In the genomic region with DNA sequence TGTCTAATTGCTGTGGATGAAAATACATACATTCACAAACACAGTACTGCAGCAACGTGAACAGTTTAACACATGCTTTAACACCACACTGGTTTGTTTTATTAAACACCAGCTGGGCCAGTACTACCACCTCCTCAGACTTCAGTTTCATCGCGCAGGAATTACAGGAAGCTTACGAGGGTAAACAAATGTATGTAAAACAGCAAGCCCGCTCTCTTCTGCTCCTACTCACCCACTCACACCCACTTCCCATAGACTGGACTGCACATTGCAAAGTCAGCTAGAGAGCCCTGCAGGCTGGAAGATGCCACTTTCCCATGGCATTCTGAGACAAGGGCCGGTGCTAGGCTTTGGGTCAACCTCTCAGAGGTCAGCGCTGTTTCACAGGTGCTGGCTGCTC, we compare ENCODE assay signal across 18 mouse cellular contexts. TPM values are rescaled to one million over a fixed set of nuclear protein-coding genes. Genes with fewer than 3 reads are reported as not detected.
A peak's percentile ranks its signal among the peaks of the same experiment; 100 is the strongest.
DNase-seq lines count a peak whose midpoint lies in the region; ATAC-seq and TF ChIP-seq lines count a peak whose summit lies in the region.
"Had no signal": no experiment of that assay in that cellular context is flagged by ENCODE, and none has a peak within 500 bp of the region (broad histone marks: within the 10 kb centered on the region; RNA-seq: fewer than 3 reads in every experiment).

No protein-coding gene starts in this region.

- H3K9me3 ChIP-seq in lung, embryonic 16.5 days (ENCODE audit: control insufficient read depth, low read length), result no peaks in the 10 kb centered on the region
- H3K9me3 ChIP-seq: hindbrain, embryonic 13.5 days; limb, embryonic 13.5 days had no signal

- ATAC-seq in frontal cortex, adult (ENCODE audit: low TSS enrichment), result peak; percentile 79
- ATAC-seq in lung, embryonic 16.5 days (ENCODE audit: low read depth), result peak; percentile 26; the same call in 1 of the 2 replicates

- H3K4me1 ChIP-seq in lung, embryonic 16.5 days (replicated peaks; ENCODE audit: control insufficient read depth, insufficient read depth, low read length), result no peaks in the 10 kb centered on the region
- peaks cover 20% of the 10 kb centered on the region for H3K4me1 ChIP-seq in bone marrow, adult 2 months (ENCODE audit: control insufficient read depth, insufficient read depth, low read length)
- H3K4me1 ChIP-seq: hindbrain, embryonic 13.5 days; limb, embryonic 13.5 days had no signal

- H3K27me3 ChIP-seq in lung, embryonic 16.5 days (ENCODE audit: control insufficient read depth, insufficient read depth, low read depth, low read length), result no peaks in the 10 kb centered on the region
- H3K27me3 ChIP-seq: hindbrain, embryonic 13.5 days; limb, embryonic 13.5 days had no signal

- H3K4me3 ChIP-seq in lung, embryonic 16.5 days (ENCODE audit: low read length), result no peak overlapping the region
- H3K4me3 ChIP-seq in bone marrow, adult 2 months (replicated peaks; ENCODE audit: control insufficient read depth, low read depth, low read length), result peak overlapping the region; percentile 13
- H3K4me3 ChIP-seq: hindbrain, embryonic 13.5 days; limb, embryonic 13.5 days; myocyte had no signal

- DNase-seq in frontal cortex, postnatal 10 days (ENCODE audit: low spot score in 2 of 2), result no peak
- no peak for DNase-seq in lung, postnatal 10 days
- peak; percentile 26 for DNase-seq in naive thymus-derived CD4-positive, alpha-beta T cell, adult 2 months (ENCODE audit: low read depth)
- DNase-seq in cerebellum, postnatal 10 days, result no peak
- DNase-seq in urinary bladder, adult 2 months (ENCODE audit: low spot score), result no peak
- DNase-seq: adrenal gland, postnatal 25 days; cerebellum, adult 18-20 months; embryo, embryonic 11 days; kidney, adult 11 months; lung, postnatal 14 days; right cerebral cortex, postnatal 4 days had no signal

- TF ChIP-seq CTCF in bone marrow, adult 2 months (IDR thresholded peaks at IDR 0.05; ENCODE audit: control insufficient read depth, insufficient read depth, low read length), result no peak

- H3K9ac ChIP-seq in lung, embryonic 16.5 days (ENCODE audit: low read length), result no peak overlapping the region
- H3K9ac ChIP-seq: hindbrain, embryonic 13.5 days; limb, embryonic 13.5 days had no signal

- no peak overlapping the region for H3K4me2 ChIP-seq in lung, embryonic 16.5 days (ENCODE audit: low read depth, low read length)
- H3K4me2 ChIP-seq: hindbrain, embryonic 13.5 days; limb, embryonic 13.5 days; midbrain, embryonic 11.5 days had no signal

- no peak for TF ChIP-seq POLR2A in bone marrow, adult 2 months (IDR thresholded peaks at IDR 0.05; ENCODE audit: borderline replicate concordance, control insufficient read depth, low read depth, low read length)

- WGBS in lung, embryonic 16.5 days, result 50% methylated on average over 7 of the region's 7 CpGs
- 59% methylated on average over 7 of the region's 7 CpGs for WGBS in bone marrow, adult 2 months

- H3K27ac ChIP-seq in lung, embryonic 16.5 days (ENCODE audit: low read length), result no peak overlapping the region
- H3K27ac ChIP-seq in bone marrow, adult 2 months (ENCODE audit: control insufficient read depth, insufficient read depth, low read depth, low read length, poor library complexity), result peak overlapping the region; percentile 16
- H3K27ac ChIP-seq: hindbrain, embryonic 13.5 days; limb, embryonic 13.5 days had no signal

- H3K36me3 ChIP-seq in lung, embryonic 16.5 days (ENCODE audit: control insufficient read depth, insufficient read depth, low read length), result no peaks in the 10 kb centered on the region
- H3K36me3 ChIP-seq: hindbrain, embryonic 13.5 days had no signal

RNA-seq across cellular contexts. Expression of a gene that starts 17.0 kb away (rescaled TPM):
- polyA plus RNA-seq in lung, embryonic 16.5 days (2015; fragmentation: Nextera tagmentation; extraction: Ambion mirVana), result 17.2 and 19.2 TPM in 2 replicates
- 6.4 and 9.0 TPM in 2 replicates for polyA plus RNA-seq in bone marrow, adult 2 months (2011; ENCODE audit: insufficient read depth, insufficient read length, low replicate concordance, missing spikeins)
- 47.2 and 48.8 TPM in 2 replicates for polyA plus RNA-seq in urinary bladder, adult 2 months (2012; rRNA removed)
